Mouse (Mus musculus) spleen, postnatal 10 days (tissue): ENCODE measurements around the gene Znrd1.

Source experiments
- DNase-seq, 2 experiments: peaks; one replicate each; pipeline ENCODE4 v3.0.0; 2021 to 2022; ENCODE audit warnings: low spot score in 2 of 2

Znrd1 gene

GRCm38 (mm10) chr17:36971172-36971850, 13.0 kb upstream of the Znrd1 start:
- no peak for DNase-seq

- DNase-seq: no peak
Measured at GRCm38 (mm10) chr17:36970316-36970890, 12.0 kb upstream of the Znrd1 start.

DNA sequence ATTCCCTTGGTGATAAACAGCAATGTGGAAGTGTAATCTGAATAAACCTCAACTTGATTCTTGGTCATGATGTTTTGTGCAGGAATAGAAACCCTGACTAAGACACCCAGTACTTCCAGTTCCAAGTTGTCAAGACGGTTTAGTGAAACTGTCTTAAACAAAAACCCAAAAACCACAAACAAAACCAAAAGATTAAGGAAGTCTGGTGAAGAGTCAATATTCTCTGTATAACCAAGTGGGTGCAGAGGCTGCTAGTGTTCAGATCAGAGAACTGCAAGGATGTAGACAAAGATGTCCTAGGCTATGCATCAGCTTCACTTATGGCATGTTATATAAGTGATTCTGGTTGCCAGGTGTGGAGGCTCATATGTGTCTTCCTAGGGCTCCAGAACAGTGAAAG, 8.5 kb upstream of the Znrd1 start:
- no peak for DNase-seq

DNA sequence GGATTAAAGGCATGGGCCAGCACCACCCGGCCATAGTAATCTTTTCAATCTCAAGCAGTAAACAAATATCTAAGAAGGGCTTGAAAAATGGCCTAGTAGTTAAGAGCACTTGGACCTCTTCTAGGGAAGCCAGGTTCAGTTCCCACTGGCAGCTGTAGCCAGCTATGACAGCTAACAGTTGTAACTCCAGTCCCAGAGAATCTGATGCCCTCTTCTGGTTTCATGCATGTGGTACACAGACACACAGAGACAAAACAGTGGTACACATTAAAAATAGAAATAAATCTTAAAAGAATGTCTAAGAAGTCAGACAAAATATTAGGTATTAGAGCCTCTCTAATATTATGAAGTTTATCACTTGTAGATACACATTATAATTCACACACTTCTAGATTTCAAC, 2.8 kb upstream of the Znrd1 start:
- DNase-seq: no peak

DNA sequence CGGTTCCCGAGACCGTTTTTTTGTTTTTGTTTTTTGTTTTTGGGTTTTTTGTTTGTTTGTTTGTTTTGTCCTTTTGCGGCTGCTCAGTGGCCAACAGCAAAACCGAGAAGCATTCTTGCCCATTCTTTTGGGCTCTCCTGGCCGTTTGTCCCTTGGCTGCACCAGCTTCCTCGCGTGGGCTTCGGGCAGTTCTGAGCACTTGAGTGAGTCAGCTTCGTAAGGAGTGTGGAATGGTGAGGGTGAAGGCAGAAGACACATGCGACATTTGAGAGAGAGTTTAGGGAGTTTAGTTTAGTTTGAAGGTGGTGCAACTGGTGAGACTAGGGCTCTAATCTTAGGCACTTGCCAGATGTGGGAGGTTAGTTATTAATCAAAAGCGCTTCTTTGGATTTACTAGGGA, 525 bp upstream of the Znrd1 start:
- no peak for DNase-seq

- DNase-seq: no peak
Measured at GRCm38 (mm10) chr17:36953062-36953461, 5.3 kb downstream of the Znrd1 start.

GRCm38 (mm10) chr17:36952631-36953030, 5.7 kb downstream of the Znrd1 start:
- no peak for DNase-seq

DNA sequence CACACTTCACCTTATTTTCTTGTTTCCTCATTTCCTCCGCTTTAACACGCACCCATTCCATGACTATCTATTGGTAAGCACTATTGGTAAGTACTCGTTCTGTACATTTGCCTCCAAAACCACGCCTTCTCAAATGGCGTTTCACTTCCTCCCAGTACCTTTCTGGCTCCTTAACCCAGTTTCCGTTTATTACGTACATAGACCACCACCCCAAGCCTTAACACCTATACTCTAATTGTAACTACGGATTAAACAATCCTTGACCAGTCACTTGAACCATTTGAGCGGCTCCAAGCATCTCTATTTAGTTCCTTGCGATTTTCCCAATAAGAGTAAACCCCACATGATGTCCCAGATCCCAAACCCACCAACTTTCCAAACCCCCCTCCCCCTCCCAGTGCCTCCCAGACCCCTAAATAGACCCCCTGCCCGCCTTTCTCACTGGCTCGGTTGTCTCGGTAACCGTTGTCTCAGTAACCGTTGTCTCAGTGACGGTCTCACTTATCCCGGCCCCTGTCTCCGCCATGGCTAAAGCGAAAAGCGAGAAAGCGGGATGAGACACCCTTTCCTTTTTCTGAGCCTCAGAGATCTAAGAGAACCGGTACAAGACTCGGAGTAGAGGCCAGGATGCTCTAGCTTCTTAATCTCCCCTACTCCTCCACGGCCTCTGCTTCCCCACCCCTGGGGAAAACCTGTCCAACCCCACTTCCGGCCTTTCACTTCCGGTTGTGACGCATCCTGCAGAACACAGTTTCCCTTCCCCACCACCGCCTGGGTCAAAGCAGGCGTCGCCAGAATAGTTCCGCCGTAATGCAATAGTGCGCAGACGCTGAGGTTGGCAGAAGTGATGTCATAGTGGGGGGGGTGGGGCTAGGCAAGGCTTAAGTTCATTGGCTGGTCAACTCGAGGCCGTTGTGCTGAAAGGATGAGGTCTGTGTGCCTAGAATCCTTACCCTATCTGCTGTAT, 7.1 kb downstream of the Znrd1 start, which contains the start of gene Ppp1r11:
TSS of gene Ppp1r11 (minus strand) at position 761 of the 967 bp plus-strand sequence.
- DNase-seq: peak; percentile 77 to 93

DNA sequence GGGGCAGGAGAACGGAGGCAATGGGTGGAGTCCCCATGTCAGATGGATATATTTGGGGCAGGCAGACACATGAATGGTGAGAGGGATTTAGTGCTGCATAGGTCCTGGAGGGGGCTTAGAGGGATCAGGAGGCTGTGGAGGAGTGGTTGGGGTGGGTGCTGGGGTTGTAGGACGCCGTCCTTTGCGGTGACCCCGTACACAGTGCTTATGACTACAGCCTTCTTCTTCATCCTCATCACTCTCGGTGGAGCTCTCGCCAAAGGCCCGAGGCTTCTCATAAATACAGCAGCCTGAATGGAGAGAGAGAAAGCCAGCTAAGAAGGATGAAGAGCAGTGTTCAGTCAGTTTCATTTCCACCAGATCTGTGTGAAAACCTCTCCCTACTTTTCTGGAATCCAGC, 9.1 kb downstream of the Znrd1 start:
- DNase-seq: no peak

DNA sequence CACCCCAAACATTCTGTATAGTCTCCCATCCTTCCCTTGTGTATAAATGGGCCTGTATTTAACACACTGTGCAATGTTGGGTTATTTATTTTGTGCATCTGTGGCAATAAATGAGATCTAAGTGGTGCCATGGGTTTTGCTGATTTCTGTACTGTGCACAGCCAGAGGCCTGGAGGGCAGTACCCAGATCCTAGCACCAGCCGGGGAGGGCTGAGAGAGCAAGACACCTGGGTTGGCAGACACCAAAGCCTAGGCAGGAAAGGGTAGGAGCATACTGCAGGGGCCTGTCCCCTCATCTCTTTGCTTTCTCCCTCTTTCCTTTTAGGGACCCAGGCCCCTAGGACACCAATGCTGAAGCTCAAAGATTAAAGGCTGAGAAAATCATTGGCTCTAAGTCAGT, 10.1 kb downstream of the Znrd1 start:
- DNase-seq: no peak

DNA sequence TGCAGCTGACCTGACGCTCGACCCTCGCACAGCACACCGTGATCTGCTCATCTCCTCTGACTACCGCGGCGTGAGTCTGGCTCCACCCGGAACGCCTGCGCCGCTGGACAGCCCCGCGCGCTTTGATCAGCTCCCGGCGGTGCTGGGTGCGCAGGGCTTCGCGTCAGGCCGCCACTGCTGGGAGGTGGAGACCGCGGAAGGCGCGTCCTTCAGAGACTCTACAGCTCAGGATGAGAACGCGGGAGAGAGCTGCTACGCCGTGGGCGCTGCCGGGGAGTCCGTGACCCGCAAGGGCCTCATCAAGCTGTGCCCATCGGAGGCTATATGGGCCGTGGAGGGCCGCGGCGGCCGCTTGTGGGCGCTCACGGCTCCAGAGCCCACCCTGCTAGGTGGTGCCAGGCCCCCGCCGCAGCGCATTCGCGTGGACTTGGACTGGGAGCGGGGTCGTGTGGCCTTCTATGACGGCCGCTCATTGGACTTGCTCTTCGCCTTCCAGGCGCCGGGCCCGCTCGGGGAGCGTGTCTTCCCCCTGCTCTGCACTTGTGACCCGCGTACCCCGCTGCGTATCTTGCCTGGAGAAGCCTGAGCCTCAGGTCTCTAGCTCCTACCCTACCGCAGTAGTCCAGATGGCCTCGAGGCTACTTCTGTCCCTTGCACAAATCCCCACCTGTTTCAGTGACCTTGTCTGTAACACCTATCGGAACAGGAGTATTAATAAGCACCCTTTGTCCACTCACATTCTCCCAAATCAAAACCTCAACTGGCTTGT, 11.1 kb downstream of the Znrd1 start:
- DNase-seq: peak in 1 of 2 experiments; percentile 27

GRCm38 (mm10) chr17:36944121-36944775, 14.1 kb downstream of the Znrd1 start:
- no peak for DNase-seq

DNA sequence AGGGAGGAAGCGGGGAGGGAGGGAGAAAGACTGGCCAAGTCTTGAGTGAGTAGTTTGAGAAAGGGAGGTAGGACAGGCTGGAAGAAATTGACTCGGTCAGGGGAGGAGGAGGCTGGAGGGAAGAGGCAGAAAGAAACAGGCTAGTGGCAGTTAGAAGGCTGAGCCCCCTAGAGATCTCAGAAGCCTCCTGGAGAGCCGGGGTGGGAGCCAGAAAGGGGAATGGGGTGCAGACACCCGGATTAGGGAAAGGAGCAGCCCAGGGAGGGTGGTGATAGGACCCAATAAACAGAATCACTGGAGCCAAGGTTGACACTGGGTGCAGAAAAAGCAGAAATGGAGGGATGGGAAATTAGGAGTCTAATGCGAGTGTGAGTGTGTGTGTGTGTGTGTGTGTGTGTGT, 14.7 kb downstream of the Znrd1 start:
- no peak for DNase-seq

DNA sequence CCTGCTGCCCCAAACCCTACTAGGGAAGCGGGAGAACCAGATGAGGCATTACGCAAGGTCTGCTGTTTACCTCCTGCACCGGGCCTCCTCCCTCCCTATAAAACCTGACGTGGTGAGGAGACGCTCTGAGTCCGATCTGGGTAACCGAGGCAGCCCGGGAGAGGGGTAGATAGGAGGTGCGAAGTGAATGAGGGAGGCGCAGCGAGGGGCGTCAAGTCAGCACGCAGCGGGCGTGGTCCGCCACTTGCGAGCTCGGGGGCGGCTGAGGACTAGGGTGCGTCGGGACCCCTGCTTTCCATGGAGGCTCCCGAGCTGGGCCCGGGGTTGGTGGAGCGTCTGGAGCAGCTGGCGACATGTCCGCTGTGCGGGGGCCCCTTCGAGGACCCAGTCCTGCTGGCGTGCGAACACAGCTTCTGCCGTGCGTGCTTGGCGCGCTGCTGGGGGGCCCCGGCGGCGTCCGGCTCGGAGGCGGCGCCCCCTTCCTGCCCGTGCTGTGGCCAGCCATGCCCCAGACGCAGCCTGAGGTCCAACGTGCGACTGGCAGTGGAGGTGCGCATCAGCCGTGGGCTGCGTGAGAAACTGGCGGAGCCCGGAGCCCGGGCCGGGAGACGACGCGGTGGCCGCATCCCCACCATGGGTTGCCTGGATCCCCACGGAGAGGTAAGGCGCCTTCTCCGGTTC, 15.4 kb downstream of the Znrd1 start, which contains the start of gene Rnf39:
TSS of gene Rnf39 (plus strand) at position 128 of the 681 bp plus-strand sequence.
- no peak for DNase-seq

DNA sequence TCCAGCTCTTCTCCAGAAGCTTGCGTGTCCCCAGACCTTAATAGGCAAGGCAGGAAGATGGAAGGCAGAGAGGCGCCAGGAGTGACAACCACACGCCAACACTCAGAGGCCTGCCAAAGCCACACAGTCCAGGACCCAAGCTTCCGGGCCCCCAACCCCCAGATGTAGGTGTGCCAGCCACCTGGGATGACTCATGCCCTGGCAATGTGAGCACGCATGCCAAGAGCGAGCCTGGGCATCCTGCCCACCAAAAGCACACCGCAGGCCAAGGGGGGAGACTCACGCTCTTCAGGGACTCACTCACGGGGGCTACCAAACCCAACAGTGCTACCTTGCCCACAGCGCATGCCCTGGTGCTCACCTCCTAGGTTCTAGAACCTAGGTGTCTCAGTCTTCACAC, 16.0 kb downstream of the Znrd1 start:
- no peak for DNase-seq

GRCm38 (mm10) chr17:36938056-36938455, 20.3 kb downstream of the Znrd1 start:
- DNase-seq: no peak

- DNase-seq: no peak
Measured at GRCm38 (mm10) chr17:36931806-36932205, 26.6 kb downstream of the Znrd1 start.

DNA sequence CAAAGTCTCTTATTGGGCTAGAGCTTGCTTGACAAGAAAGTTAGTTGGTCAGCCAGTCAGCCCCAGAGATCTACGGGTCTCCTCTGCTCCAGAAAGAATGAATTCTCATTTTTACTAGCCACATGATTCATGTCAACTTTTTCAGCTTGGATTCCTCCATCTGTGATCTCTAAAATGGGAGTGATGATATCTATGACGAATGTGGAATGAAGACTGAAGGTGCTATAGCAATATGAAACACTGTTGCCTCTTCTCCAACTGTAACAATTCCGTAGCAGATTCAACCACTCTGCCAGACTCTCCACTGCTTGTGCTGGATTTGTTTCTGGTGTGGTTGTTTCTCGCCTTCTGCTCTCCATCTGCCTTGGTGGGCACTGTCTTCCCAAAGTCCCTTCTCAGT, 27.2 kb downstream of the Znrd1 start:
- no peak for DNase-seq

DNA sequence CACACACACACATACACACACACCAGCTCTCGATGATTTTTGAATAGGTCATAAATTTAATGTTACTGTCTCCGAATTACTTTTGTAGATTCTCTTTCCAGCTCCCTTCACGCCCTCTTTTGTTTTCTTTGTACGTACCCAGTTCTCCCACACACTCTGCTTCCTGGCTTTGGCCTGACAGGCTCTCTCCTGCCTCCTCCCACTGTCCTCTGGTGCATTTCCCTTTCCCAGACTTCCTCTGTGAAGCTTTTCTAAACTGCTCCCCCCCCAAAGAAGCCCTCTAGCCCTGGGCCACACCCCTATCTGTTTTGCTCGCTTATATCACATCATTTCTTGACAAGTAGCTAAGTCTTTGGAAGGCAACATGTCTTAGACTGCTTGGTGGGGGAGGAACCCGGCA, 28.1 kb downstream of the Znrd1 start:
- DNase-seq: no peak

DNA sequence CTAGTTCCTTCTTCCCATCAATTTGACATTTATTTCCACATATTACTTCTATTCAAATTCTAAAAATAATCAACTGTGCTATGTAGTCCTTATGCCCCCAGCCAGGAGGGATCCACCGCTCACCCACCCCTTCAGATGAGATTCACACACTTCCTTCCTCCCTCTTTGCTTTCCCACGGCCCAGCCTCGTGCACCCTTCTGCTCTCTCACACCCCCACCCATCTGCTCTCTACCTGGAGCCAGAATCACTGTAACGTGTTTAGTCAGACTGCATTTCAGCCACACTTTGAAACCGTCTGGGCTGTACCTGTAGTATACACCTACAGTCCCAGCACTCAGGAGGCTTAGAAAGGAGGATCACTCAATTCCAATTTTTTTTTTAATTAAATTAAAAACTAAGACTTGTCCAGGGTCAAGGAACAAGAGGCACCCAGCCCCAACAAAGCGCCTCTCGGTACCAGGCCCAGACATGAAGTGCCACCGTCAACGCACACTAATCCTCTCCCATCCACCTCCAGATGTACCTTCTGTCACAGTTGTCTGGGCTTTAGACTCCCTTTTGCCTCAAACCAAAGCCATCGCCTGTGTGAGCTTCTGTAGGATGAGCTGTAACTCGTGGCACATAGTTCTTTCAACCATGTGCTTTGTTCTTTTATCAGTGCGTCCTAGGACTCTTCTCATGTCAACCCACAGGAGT, 29.0 kb downstream of the Znrd1 start:
- DNase-seq: no peak
